Mouse (Mus musculus): ENCODE measurements at regions not wholly inside any gene's neighbourhood (a gene's known extent, or its start where the extent isn't known, plus 50 kb on each side); places are given as distances from the start of the nearest gene placed in this dataset.

- no peak overlapping the region for H3K4me3 ChIP-seq (replicated peaks)
- 77% methylated on average over 5 of the region's 5 CpGs for WGBS
- ATAC-seq, result no peak
- H3K27ac ChIP-seq, result no peak overlapping the region
- H3K27me3 ChIP-seq, result no peaks in the 10 kb centered on the region
- H3K9ac ChIP-seq (replicated peaks), result no peak overlapping the region
- H3K4me2 ChIP-seq (replicated peaks), result no peak overlapping the region
- no peaks in the 10 kb centered on the region for H3K36me3 ChIP-seq
- no peaks in the 10 kb centered on the region for H3K9me3 ChIP-seq
- no peaks in the 10 kb centered on the region for H3K4me1 ChIP-seq (replicated peaks)
Observed at GRCm38 (mm10) chr7:51227136-51227535, 283.7 kb upstream of the Ano5 start.

GRCm38 (mm10) chr7:51234616-51235015, 276.2 kb upstream of the Ano5 start:
- Histone ChIP-seq H3K27me3 (no peaks in the 10 kb centered on the region), H3K4me2 (replicated peaks) (no peak overlapping the region), H3K4me1 (replicated peaks) (no peaks in the 10 kb centered on the region), H3K36me3 (no peaks in the 10 kb centered on the region), H3K27ac (no peak overlapping the region), H3K9me3 (no peaks in the 10 kb centered on the region), H3K9ac (replicated peaks) (no peak overlapping the region), H3K4me3 (replicated peaks) (no peak overlapping the region)
- 83% methylated on average over 4 of the region's 4 CpGs for WGBS
- ATAC-seq, result no peak

- H3K27me3 ChIP-seq, result no peaks in the 10 kb centered on the region
- no peak overlapping the region for H3K4me3 ChIP-seq (replicated peaks)
- no peak for ATAC-seq
- no peaks in the 10 kb centered on the region for H3K4me1 ChIP-seq (replicated peaks)
- no peaks in the 10 kb centered on the region for H3K9me3 ChIP-seq
- H3K9ac ChIP-seq (replicated peaks), result no peak overlapping the region
- no peak overlapping the region for H3K4me2 ChIP-seq (replicated peaks)
- 81% methylated on average over 2 of the region's 2 CpGs for WGBS
- H3K27ac ChIP-seq, result no peak overlapping the region
- H3K36me3 ChIP-seq, result no peaks in the 10 kb centered on the region
Observed at GRCm38 (mm10) chr7:51247695-51248094, 263.1 kb upstream of the Ano5 start.

- no peak overlapping the region for H3K4me3 ChIP-seq (replicated peaks)
- H3K27me3 ChIP-seq, result peaks cover 6% of the 10 kb centered on the region; the same call in 1 of the 2 replicates
- no peaks in the 10 kb centered on the region for H3K4me1 ChIP-seq (replicated peaks)
- no peak overlapping the region for H3K27ac ChIP-seq
- 44% methylated on average over 2 of the region's 2 CpGs for WGBS
- H3K36me3 ChIP-seq, result no peaks in the 10 kb centered on the region
- H3K9me3 ChIP-seq, result no peaks in the 10 kb centered on the region
- ATAC-seq, result no peak
- no peak overlapping the region for H3K9ac ChIP-seq (replicated peaks)
- H3K4me2 ChIP-seq (replicated peaks), result no peak overlapping the region
Observed at GRCm38 (mm10) chr7:51254461-51254860, 256.4 kb upstream of the Ano5 start.

GRCm38 (mm10) chr7:51259160-51259831, 251.5 kb upstream of the Ano5 start:
- H3K4me3 ChIP-seq (replicated peaks), result no peak overlapping the region
- ATAC-seq, result peak; percentile 34; the same call in 1 of the 2 replicates
- WGBS, result 39% methylated on average over 2 of the region's 2 CpGs

GRCm38 (mm10) chr7:51264166-51264565, 246.7 kb upstream of the Ano5 start:
- 62% methylated on average over 4 of the region's 4 CpGs for WGBS
- no peaks in the 10 kb centered on the region for H3K27me3 ChIP-seq
- peak; percentile 62; the same call in 1 of the 2 replicates for ATAC-seq
- peaks cover 4% of the 10 kb centered on the region for H3K4me1 ChIP-seq (replicated peaks)
- H3K36me3 ChIP-seq, result no peaks in the 10 kb centered on the region
- H3K9ac ChIP-seq (replicated peaks), result no peak overlapping the region
- H3K27ac ChIP-seq, result no peak overlapping the region
- no peaks in the 10 kb centered on the region for H3K9me3 ChIP-seq
- H3K4me3 ChIP-seq (replicated peaks), result no peak overlapping the region
- H3K4me2 ChIP-seq (replicated peaks), result no peak overlapping the region

More at GRCm38 (mm10) chr7:51259160-51259831, 251.5 kb upstream of the Ano5 start:
- H3K27ac ChIP-seq, result no peak overlapping the region
- no peak overlapping the region for H3K9ac ChIP-seq (replicated peaks)
- no peak overlapping the region for H3K4me2 ChIP-seq (replicated peaks)
- H3K9me3 ChIP-seq, result no peaks in the 10 kb centered on the region
- H3K36me3 ChIP-seq, result no peaks in the 10 kb centered on the region
- H3K4me1 ChIP-seq (replicated peaks), result peaks cover 3% of the 10 kb centered on the region
- H3K27me3 ChIP-seq, result peaks cover 6% of the 10 kb centered on the region; the same call in 1 of the 2 replicates

- Histone ChIP-seq H3K4me3 (replicated peaks) (no peak overlapping the region), H3K36me3 (no peaks in the 10 kb centered on the region), H3K4me2 (replicated peaks) (no peak overlapping the region), H3K27me3 (no peaks in the 10 kb centered on the region), H3K27ac (no peak overlapping the region), H3K4me1 (replicated peaks) (peaks cover 4% of the 10 kb centered on the region), H3K9ac (replicated peaks) (no peak overlapping the region), H3K9me3 (no peaks in the 10 kb centered on the region)
- ATAC-seq, result no peak
- WGBS, result 76% methylated on average over 1 of the region's 1 CpGs
Observed at GRCm38 (mm10) chr7:51265896-51266295, 244.9 kb upstream of the Ano5 start.

- ATAC-seq, result no peak
- WGBS, result 75% methylated on average over 5 of the region's 5 CpGs
Observed at GRCm38 (mm10) chr7:51266879-51267278, 243.9 kb upstream of the Ano5 start.

GRCm38 (mm10) chr7:51268743-51269142, 242.1 kb upstream of the Ano5 start:
- H3K9ac ChIP-seq (replicated peaks), result no peak overlapping the region
- 23% methylated on average over 4 of the region's 4 CpGs for WGBS
- H3K4me3 ChIP-seq (replicated peaks), result no peak overlapping the region
- no peak for ATAC-seq
- no peaks in the 10 kb centered on the region for H3K9me3 ChIP-seq
- peaks cover 4% of the 10 kb centered on the region for H3K4me1 ChIP-seq (replicated peaks)
- H3K36me3 ChIP-seq, result no peaks in the 10 kb centered on the region
- H3K4me2 ChIP-seq (replicated peaks), result no peak overlapping the region
- no peak overlapping the region for H3K27ac ChIP-seq
- no peaks in the 10 kb centered on the region for H3K27me3 ChIP-seq

More at GRCm38 (mm10) chr7:51266879-51267278, 243.9 kb upstream of the Ano5 start:
- Histone ChIP-seq H3K9ac (replicated peaks) (no peak overlapping the region), H3K4me1 (replicated peaks) (peaks cover 4% of the 10 kb centered on the region), H3K4me3 (replicated peaks) (no peak overlapping the region), H3K36me3 (no peaks in the 10 kb centered on the region), H3K9me3 (no peaks in the 10 kb centered on the region), H3K27me3 (no peaks in the 10 kb centered on the region), H3K27ac (no peak overlapping the region), H3K4me2 (replicated peaks) (no peak overlapping the region)

- H3K27me3 ChIP-seq, result no peaks in the 10 kb centered on the region
- no peak overlapping the region for H3K4me3 ChIP-seq (replicated peaks)
- 60% methylated on average over 12 of the region's 12 CpGs for WGBS
- no peak; the same call in 1 of the 2 replicates for ATAC-seq
- no peak overlapping the region for H3K4me2 ChIP-seq (replicated peaks)
- H3K9me3 ChIP-seq, result no peaks in the 10 kb centered on the region
- H3K27ac ChIP-seq, result no peak overlapping the region
- no peak overlapping the region for H3K9ac ChIP-seq (replicated peaks)
- no peaks in the 10 kb centered on the region for H3K36me3 ChIP-seq
- H3K4me1 ChIP-seq (replicated peaks), result no peaks in the 10 kb centered on the region
Observed at GRCm38 (mm10) chr7:51270531-51271090, 240.2 kb upstream of the Ano5 start.

- no peaks in the 10 kb centered on the region for H3K9me3 ChIP-seq
- H3K27ac ChIP-seq, result no peak overlapping the region
- no peaks in the 10 kb centered on the region for H3K27me3 ChIP-seq
- no peaks in the 10 kb centered on the region for H3K36me3 ChIP-seq
- no peak overlapping the region for H3K4me3 ChIP-seq (replicated peaks)
- H3K9ac ChIP-seq (replicated peaks), result no peak overlapping the region
- no peak for ATAC-seq
- H3K4me2 ChIP-seq (replicated peaks), result no peak overlapping the region
- no peaks in the 10 kb centered on the region for H3K4me1 ChIP-seq (replicated peaks)
Observed at GRCm38 (mm10) chr7:51281470-51281869, 229.4 kb upstream of the Ano5 start.

GRCm38 (mm10) chr7:51300238-51300637, 210.6 kb upstream of the Ano5 start:
- ATAC-seq, result no peak
- H3K4me3 ChIP-seq (replicated peaks), result no peak overlapping the region
- H3K27me3 ChIP-seq, result no peaks in the 10 kb centered on the region
- H3K4me2 ChIP-seq (replicated peaks), result no peak overlapping the region
- H3K9ac ChIP-seq (replicated peaks), result no peak overlapping the region
- 49% methylated on average over 3 of the region's 3 CpGs for WGBS
- no peak overlapping the region for H3K27ac ChIP-seq
- H3K36me3 ChIP-seq, result no peaks in the 10 kb centered on the region
- H3K9me3 ChIP-seq, result no peaks in the 10 kb centered on the region
- H3K4me1 ChIP-seq (replicated peaks), result no peaks in the 10 kb centered on the region

GRCm38 (mm10) chr7:51307757-51308156, 203.1 kb upstream of the Ano5 start:
- no peak for ATAC-seq
- no peak overlapping the region for H3K27ac ChIP-seq
- WGBS, result 71% methylated on average over 2 of the region's 2 CpGs

More at GRCm38 (mm10) chr7:51307757-51308156, 203.1 kb upstream of the Ano5 start:
- Histone ChIP-seq H3K9me3 (no peaks in the 10 kb centered on the region), H3K36me3 (no peaks in the 10 kb centered on the region), H3K4me3 (replicated peaks) (no peak overlapping the region), H3K9ac (replicated peaks) (no peak overlapping the region), H3K27me3 (no peaks in the 10 kb centered on the region), H3K4me1 (replicated peaks) (no peaks in the 10 kb centered on the region), H3K4me2 (replicated peaks) (no peak overlapping the region)
